Mouse (Mus musculus): Measurements from ENCODE around the gene Bid.
A peak's percentile ranks its signal among the peaks of the same experiment; 100 is the strongest.
"Not testable (repeated sequence)": the region's sequence is repeated elsewhere in the genome, so short reads cannot be mapped to it uniquely, and the experiment has no call there.

The Bid gene

DNA sequence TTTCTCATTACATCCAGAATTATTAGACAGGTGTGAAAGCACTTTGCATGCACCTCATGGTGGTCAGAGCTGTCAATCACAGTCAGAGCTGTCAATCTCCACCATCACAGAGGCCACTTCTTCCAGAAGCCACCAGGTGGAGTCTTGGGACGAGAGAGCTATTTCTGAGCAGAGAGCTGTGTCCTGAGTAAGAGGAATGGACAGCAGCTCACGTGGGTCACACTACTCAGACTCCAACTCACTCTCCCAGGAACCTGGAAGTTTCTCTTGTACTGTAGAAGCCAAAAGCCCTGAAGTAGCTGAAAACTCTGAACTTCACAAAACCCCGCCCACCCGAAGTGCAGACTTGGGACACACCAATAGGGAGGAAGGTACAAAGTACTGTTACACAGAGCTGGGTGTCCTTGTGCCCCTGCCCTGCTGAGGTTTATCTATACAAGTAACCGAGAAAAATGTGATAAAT lies 13.2 kb downstream of the Bid start:
- DNase-seq: no peak

DNA sequence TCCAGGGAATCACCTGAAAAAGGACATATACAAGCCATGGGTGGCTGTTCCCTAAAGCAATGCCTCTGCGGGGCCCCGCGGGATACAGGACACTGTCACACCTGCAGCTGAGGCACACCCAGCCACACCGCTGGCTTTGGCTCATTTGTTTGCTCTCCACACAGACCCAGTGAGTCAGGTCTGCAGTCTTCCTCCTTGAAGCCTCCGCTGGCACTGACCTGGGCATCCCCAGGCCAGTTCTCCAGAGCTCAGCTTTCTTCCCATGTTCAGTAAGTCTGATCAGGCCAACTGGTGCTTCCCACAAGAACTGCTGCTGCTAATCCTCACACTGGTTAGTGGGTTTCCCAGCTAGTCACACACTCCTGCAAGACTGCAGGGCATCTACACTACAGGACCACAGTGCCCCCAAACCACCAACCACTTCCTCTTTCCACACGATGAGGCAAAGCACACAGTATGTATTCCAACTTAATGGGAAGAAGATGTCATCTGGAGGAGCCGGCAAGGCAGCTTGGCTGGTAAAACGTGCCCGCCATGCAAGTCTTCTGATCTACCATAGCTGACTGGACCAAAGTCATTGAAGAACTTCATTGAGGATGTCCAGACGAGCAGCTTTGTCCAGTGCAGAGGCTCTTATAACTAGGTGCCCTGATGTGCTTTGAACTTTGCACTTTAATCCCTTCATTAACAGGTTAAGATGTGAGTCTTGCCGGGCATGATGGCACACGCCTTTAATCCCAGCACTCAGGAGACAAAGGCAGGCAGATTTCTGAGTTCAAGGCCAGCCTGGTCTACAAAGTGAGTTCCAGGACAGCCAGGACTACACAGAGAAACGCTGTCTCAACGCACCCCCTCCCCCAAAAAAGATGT lies 14.6 kb downstream of the Bid start:
- DNase-seq: no peak

DNA sequence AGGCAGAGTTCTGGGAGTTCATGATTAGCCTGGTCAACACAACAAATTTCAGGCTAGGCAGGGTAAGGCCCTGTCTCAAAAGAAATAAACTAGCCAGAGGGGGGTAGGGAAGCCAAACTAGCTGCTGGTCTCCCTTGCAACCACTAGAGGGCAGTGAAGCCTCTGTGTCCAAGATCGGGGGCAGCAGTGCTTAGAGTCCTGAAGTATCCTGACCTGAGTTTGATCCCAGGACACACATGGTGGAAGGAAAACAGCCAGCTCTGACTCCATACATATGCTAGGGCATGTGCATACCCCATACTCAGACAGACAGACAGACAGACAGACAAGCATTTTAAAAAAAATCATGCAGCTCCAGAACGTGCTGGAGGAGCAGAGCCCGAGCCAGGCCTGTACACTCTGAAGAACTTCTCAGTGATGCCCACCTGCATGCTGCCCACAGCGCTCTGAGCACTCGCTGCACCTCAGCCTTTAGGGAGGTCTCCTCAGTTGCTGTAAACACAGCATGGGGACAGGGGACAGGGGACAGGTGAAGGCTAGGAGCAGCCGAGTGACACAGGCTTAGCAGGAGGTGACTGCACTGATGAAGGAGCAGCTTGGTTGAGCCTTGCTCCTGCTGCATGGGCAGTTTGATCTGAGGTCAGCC lies 18.3 kb downstream of the Bid start:
- DNase-seq: peak; percentile 94

DNA sequence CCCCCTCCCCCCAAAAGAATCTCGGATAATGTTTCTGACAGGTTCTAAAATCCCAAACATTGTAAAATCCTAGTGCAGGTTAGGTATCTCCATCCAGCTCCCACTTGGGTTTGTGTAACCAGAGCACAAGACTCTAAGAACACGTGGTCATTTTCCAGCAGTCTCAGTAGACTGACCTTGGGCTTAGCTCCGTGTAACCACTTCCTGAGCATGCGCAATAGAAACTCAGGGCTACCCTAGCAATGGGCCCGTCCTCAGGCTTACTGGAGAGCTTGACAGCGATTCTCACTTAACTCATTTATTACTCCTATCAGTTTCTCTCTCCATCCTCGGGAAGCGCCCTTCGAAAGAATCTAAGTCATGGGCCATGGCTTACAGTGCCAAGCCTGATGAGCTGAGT lies 22.1 kb downstream of the Bid start:
- DNase-seq: no peak

DNA sequence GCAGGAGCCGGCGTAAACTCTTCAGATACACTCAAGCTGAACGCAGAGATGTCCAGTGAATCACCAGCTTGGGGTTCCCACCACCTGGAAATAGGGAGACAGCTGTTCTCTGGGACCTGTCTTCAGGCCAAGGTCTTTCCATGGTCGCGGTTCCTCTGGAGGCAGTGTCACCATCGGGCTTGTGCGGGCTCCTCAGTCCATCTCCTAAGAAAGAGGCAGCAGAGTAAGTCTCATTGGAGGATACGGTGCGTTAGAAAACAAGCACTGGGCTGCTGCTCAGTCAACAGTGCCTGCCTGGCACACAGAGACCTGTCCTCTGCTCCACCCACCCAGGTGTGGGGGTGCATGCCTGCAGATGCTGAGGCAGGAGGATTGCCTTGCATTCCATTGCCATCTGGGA lies 22.6 kb downstream of the Bid start:
- peak; percentile 73 for DNase-seq

DNA sequence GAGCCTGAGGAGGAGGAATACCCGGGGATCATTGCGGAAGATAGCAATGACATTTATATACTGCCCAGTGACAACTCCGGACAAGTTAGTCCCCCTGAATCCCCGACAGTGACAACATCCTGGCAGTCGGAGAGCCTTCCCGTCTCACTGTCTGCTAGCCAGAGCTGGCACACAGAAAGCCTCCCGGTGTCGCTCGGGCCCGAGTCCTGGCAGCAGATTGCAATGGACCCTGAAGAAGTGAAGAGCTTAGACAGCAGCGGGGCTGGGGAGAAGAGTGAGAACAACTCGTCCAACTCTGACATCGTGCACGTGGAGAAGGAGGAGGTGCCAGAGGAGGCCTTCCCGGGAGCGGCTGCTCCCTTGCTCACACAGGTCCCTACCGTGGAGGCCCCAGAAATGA lies 30.0 kb downstream of the Bid start:
- no peak for DNase-seq

DNA sequence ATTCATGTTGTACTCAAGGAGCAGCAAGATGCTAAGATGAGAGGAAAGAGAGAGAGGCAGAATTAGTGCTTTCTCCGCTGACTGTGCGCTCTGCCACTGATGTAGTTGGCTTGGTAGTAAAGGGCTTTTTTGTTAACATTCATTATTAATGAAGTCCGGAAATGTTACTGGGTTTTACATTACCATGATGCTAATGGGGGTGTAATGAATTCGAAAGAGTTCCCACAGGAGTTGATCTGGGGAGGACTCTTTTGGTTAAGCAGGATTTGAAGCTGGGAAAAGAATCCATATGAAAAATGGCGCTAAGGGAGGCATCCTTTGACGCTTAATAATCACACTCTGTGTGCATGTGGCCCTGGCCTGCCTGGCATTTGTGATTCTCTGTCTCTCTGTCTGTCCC lies 32.2 kb downstream of the Bid start:
- DNase-seq: no peak

DNA sequence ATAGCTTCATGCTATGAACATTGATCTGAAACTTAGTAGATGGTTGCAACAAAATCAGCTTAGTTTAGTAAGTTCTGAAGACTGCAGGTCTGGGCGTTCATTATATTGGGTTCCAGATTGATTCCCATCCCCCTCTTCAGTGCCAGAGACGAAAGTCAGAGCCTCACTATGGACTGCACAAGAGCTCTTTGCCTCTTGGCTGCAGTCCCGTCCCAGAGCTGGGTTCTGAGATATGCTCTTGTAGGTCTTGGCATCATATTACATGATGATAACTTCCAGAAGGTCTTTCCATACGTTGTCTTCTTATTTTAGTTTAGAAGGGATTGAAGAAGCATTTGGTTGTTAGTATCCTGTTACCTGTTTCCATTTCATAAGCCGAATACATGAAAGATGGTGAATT lies 37.6 kb downstream of the Bid start:
- DNase-seq: no peak

DNA sequence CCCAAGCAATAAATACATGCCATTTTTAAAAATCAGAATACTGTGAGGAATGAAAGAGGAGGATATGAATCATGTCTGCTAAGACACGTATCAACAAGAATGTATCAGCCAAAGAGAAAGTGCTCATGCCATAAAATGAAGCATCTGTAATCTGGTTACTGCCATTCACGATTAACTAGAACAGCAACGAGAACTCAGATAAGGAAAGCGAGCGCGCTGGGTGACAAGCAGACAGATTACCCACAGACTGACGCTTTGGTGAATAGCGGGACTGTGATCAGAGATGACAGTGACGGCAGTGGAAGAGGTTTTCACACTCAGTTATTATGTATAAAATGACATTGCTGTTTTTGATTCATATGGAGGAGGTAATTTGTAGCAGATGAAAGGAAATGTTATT lies 42.8 kb downstream of the Bid start:
- DNase-seq: no peak

DNA sequence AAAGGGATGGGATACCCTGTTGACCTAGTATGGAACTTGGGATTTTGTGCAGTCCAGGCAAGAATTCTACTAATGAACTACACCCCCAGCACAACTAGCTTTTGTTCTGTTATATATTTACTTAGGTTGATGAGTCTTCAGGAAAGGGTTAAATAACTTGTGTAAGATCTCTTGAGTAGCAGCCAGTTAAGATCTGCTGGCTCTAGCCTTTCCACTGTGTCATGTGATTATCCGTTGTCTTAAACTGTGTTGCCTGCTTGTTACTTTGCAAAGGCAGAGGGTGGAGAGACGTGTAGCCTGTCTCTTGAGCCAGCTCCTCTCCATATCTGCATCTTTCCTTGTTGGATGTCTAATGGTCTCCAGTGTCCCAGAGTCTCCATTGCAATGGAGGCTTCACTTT lies 45.4 kb downstream of the Bid start:
- no peak for DNase-seq

DNA sequence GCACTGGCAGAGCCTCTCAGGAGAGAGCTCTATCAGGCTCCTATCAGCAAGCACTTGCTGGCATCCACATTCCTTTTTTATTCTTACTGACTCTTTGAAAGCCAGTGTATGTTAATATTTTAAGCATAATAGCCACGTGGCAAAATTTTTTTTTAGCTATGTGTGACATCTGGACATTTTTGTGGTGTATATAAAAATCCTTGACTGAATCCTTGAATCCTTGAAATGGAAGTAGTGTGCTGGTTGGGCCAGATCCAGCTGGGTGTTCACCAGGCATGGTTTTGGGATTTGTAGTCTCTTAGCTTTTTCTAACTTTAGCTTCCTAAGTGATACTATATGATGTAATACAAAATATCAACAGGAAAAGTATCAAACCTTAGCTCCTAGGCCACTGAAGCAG lies 47.8 kb downstream of the Bid start:
- DNase-seq: no peak

DNA sequence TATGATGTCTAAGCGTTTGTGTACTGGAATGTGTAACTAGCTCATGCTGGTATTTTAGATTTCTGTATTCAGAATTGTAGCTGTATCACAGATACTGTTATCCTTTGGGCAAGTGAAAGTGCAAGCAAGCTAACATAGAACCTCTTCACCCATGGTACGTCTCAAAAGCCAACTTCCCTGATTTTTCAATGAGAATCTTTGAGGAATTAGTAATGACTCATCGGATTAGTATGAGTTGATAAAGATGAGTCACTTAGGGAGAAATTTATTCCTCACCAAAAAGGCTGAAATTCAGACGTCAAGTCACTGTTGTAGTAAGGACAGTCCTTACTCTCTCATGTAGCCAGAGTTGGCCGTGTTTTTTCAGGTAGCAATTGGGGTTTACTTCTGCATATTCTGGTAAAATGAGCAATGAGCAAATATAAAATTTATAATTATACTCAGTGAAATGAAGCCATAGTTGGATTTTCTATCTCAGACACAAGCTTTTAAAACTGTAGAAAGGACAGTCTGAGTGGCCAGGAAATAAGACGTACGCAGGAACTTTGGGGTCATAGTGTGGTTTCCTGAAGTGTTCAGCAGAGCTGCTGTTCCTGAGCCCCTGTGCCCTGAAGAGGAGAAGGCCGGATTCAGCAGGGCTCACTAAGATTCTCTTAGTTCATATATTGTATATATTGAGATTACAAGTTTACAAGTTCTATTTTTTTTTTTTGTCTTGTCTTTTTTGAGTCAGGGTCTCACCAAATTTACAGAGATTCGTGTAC lies 50.4 kb downstream of the Bid start:
- DNase-seq: no peak

DNA sequence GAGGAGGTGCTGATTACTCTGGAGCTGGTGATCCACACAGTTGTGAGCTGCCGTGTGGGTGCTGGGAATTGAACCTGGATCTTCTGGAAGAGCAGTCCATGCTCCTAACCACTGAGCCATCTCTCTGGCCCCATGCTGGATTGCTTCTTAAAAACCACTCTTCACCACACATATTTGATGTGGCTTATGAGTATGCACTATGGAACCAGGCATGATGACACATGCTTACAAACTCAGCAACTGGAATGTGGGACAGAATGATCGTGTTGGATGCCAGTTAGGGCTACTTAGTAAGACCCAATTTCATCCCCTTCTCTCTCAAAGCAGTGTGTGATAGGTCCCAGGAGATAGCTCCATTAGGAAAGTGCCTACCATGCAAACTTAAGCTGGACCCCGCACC lies 56.6 kb downstream of the Bid start:
- DNase-seq: no peak

DNA sequence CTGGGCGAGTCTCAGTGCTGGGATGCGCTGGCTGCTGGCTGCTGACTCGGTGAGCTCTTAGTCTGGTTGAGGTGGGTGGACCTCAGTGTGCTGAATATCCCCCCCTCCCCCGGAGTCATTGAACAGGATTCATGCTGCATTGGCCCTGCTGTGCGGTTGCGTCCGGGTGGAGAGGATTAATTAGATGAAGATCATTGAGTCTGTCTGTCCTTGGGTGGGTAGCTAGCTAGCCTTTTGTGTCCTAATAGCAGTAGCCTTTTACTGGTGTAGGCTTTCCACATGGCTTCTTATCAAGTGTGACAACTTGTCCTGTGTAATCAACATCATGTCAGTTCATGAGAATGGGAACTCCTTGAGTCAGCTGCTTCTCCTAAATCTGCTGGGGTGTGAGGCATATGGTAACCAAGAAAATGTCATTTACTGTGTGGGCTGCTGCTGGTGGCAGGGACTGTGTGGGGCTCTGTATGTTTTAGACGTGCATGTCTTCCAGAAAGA lies 58.4 kb downstream of the Bid start:
- DNase-seq: no peak

DNA sequence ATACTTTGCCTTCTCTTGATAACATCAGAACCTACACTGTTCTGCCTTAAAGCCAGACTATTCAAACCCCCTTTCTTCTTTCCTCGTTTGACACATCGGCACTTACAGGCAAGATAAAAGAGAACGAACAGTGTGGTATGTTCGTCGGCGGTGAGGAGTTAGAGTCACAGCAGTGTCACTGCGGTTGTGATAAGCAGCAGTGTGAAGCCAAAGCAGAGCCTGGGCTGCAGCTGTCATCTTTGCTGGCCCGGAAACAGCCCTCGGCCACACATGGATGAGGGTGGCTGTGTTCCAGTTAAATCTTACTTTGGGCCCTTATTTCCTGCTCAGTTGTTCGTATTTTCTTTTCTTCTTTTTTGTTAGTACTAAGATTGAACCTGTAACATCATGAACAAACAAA lies 62.2 kb downstream of the Bid start:
- peak; percentile 93 for DNase-seq

DNA sequence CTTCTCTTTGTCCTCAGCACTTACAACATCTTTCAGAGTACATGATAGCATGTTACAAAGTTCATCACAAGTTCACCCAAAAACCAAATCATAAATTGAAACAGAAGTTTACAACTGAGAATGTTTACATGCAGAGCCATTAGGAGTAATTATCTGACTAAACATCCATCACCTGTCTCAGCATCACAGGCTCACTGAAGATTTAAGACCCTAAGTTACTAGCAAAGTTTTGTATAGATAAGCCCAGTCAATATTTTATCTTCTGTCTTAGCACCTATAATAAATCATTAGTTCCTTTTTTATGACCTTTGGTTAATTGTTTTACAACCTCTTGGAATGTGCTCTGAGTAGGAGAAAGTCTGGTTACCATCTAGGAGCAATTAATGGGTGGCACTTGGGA lies 65.9 kb downstream of the Bid start:
- not testable (repeated sequence) for DNase-seq

All from heart, adult 11 months (tissue).